Mouse (Mus musculus) layer of hippocampus, adult 8-10 months (tissue): ENCODE results near the gene Psg16. TPM values are rescaled to one million over a fixed set of nuclear protein-coding genes. Genes with fewer than 3 reads are reported as not detected.
"Not testable (repeated sequence)": the region's sequence is repeated elsewhere in the genome, so short reads cannot be mapped to it uniquely, and the experiment has no call there.

Source experiments
- DNase-seq, 2 experiments: peaks; one replicate each; pipeline ENCODE4 v3.0.0; 2022; ENCODE audit warnings: low spot score in 2 of 2
- total RNA-seq, 4 experiments: library from RNA; stranded (reverse); gene quantifications; 2 replicates each; pipeline ENCODE4 v1.2.4; 2022

Gene Psg16
- total RNA-seq, 4 experiments from 2014 or later = 3.2 to 4.9 (median 3.8) TPM

DNA sequence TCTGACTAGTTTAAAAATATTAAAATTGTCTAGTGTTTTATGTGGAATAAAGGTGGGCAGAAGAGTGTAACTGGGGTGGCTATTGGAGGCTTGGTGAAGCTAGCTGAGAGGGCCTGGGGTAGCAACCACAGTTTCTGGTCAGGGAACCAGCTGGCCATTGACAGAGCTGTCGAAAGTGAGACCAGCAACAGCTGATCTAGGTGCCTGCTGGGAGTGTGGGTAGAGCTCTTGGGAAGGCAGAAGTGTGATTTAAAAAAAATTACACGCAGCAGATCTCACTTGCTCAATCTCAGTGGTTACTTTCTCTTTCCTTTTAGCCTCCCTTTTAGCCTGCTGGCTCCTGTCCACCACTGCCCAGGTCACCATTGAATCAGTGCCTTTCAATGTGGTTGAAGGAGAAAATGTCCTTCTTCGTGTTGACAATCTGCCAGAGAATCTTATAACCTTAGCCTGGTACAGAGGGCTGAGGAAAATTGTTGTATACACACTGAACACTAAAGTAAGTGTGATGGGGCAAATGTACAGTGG, 16.3 kb downstream of the Psg16 start:
- DNase-seq = no peak

DNA sequence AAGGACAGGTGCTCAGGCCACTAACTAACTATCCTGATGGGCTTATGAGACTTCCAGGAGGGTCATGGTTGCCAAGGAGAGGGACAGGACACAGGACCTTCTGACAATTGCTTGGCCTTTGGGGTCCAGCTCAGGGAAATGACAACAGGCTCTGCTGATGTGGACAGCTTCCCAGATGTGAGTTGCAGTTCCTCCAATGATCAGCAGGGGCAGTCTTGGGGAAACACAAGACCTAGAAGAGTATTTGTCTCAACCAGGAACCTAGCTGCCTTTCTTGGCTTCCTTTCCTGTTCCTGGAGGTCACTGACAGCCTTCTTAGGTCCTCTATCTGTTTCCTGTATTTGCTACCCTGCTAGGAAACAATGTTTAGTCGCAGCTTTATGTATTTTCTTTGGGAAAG, 17.4 kb downstream of the Psg16 start:
- DNase-seq = no peak

DNA sequence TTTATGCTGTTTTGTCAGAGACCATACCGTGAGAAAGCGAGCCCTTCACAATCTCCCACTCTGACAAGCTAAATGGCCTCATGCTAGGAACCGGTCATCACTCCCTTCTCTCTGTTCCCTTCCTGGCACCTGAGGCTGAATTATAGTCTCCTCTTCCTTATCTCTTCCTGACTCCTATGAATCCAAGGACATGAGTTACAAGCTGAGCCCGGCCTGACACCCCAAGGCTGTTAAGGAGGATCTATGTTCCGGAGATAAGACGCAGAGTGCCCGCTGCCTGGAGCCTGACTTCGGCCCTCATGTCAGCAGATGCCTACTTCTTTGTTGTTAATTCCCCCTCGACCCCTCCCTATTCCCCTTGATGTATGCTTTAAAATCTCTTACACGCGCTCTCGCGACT, 27.8 kb downstream of the Psg16 start:
- not testable (repeated sequence) for DNase-seq

DNA sequence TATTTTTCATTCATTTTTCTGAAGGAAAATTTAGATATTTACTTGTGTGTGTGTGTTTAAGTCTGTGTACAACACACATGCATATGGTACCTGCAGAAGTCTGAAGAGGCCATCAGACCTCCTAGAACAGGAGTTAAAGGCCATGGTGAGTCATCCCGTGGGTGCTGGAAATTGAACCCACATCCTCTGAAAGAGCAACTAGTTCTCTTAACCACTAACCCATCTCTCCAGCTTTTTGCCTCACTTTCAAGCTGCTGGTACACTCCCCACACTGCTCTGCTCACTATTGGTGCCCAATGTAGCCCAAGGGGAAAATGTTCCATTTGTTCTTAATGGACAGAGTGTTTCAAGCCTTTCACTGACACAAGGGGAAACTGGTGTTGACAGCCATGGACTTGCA, 61.5 kb downstream of the Psg16 start:
- DNase-seq = no peak

DNA sequence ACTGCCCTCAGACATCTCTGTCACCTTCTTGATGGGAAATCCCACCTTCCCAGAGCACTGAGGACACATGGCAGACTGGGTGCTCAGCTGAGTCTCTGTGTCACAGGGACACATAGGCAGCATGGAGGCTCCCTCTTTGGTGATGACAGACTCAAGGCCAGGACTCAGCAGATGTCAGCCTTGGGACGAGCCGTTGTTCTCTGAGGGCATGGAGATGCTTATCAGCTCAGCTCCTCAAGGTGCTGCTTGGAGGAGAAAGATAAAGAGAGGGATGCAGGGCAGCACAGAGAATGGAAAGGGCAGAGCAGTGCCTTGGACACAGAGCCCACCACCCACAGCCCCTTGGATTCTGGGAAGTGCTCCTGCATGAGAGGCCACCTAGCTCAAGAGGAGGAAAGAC, 76.1 kb downstream of the Psg16 start, which contains the start of gene Ceacam3:
Ceacam3 (plus strand) TSS at position 352 of the 400 bp plus-strand sequence.
- DNase-seq = no peak

DNA sequence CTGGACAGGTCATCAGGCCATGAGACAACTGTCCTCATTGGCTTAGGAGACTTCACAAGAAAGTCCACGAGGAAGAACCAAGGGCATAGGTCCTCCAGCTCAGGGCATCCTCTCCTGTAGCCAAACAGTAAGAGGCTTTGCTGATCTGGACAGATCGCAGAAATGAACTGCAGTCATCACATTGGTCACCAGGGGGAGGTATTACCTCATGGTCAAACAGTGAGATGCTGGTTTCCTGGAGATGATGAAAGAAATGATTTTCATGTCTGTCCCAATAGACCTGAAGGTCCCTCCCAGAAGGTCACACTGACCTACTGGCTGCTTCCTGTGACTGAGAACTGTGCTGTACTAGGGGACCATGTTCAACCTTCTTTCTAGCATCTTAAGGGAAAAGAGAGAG, 81.8 kb downstream of the Psg16 start:
- DNase-seq = peak in 1 of 2 experiments; percentile 3

DNA sequence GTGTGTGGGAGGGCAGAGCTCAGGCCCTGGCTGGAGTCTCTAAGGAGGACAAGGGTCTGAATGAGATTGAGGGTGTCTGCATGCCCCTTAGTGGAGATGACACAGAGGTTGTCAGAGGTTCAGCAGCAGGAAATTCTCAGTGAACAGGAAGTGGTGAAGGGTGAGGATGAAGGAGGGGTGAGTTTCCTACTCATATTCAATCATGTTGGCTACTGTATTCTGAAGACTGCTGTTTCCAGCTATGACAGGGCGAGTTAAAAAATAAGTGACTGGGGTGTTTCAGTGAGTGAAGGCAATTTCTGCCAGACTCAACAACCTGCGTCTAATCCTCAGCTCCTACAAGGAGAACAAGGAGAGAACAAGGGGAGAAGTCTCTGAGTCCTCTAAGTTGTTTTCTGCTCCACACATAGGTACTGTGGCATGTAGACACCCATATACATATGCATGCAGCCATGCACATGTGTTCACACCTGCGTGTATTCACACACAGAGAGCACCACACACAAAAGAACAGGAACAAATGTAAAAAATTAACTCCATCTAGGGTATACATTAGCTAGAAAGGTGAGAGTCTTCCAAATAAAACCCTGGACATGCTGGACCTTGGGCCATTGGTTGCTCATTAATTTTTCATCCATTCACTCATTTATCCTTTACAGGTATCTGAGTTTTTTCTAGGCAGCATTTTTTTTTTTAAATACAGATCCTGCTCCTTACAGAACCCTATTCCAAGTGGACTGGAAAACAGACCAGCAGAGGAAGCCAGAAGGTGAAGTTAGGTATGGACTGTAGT, 83.2 kb downstream of the Psg16 start:
- DNase-seq = no peak

DNA sequence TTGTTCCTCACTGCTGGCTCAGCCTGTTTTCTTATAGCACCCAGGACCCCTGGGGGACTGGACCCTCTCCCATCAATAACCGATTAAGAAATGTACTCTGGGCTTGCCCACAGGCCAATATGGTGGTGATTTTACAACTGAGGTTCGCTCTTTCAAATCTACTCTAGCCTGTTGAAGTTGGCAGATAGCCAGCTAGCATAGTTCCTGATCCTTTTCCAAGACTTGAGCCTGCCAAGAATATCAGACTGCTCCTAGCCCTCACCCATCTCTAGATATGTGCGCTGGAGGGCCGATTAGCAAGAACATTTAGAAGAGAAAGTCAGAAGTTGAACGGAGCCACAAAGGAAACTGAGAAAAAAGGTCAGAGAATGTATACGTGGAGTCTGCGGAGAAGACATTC, 85.2 kb downstream of the Psg16 start:
- DNase-seq = no peak

DNA sequence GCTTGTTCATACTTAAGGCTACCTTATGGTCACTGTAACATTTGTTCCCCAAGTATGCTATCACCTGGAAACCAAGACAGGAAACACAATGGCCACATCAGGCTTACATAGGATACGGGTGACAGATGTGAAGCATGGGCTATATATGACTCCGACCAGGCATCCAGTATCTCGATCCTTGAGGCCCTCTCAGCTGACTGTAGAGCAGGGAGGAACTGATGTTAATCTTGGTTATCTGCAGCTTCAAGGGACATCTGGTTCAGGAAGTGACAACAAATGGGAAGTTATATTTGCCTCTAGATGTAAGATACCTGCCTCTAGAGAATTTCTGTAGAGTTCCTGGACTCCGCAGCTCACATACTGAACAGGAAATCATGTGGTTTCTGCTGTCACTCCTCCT, 98.0 kb downstream of the Psg16 start:
- DNase-seq = no peak

Other genes starting within 250 kb of the Psg16 start
- 1 to 10 TPM; 5.6 to 7.8 (median 6.6) TPM for gene Prkd2, start 231.1 kb upstream of the Psg16 start, total RNA-seq
- gene Dact3, start 198.7 kb upstream of the Psg16 start, total RNA-seq = 100 to 1,000 TPM; 142 to 151 (median 149) TPM
- 1 to 10 TPM; 1.3 to 3.4 (median 2.5) TPM for gene Gng8, start 182.3 kb upstream of the Psg16 start, total RNA-seq
- gene Ptgir, start 167.6 kb upstream of the Psg16 start, total RNA-seq = not detected
- 1,000 to 10,000 TPM; 1,722 to 2,104 (median 1,900) TPM for gene Calm3, start 149.9 kb upstream of the Psg16 start, total RNA-seq
- gene Pnmal2, start 129.4 kb upstream of the Psg16 start, total RNA-seq = 100 to 1,000 TPM; 311 to 360 (median 338) TPM
- gene Pnmal1, start 114.4 kb upstream of the Psg16 start, total RNA-seq = 100 to 1,000 TPM in 2 of 4 experiments, 10 to 100 TPM in 2; 93.0 to 128 (median 106) TPM
- gene Gm42372, start 91.0 kb upstream of the Psg16 start, total RNA-seq = 10 to 100 TPM; 47.3 to 63.6 (median 51.9) TPM
- 1 to 10 TPM; 2.0 to 2.6 (median 2.3) TPM for gene Ccdc8, start 81.3 kb upstream of the Psg16 start, total RNA-seq
- gene Ppp5c, start 46.1 kb upstream of the Psg16 start, total RNA-seq = 100 to 1,000 TPM; 147 to 166 (median 151) TPM
- 10 to 100 TPM in 2 of 4 experiments, 1 to 10 TPM in 2; 8.3 to 14.6 (median 11.2) TPM for gene Hif3a, start 11.6 kb upstream of the Psg16 start, total RNA-seq
- gene Ceacam3, start 76.2 kb downstream of the Psg16 start, total RNA-seq = under 1 TPM in 3 of 4 experiments, not detected in 1; 0.09 to 0.17 (median 0.11) TPM
- not detected for gene Psg29, start 129.4 kb downstream of the Psg16 start, total RNA-seq